Comparison of ENCODE assay signal across 28 mouse cellular contexts in the genomic region with DNA sequence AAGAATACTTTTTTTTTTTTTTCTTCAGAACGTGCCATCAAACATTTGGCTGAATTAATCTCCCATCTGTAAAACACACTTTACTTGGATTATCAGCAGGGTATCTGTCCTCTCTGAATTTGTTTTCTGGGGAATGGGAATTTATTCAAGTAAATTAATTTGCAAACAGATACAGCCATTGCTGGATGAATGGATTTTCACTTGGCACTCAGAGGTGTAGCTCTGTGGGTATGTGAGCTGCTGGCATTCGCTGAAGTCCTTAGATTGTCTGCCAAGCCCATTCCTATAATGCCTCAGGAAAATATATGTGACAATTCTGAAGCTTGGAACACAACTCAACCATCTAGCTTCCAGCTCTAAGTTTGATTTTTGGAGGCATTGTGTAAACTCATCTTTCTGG.
DNase-seq lines count a peak whose midpoint lies in the region; ATAC-seq and TF ChIP-seq lines count a peak whose summit lies in the region.
"Had no signal": no experiment of that assay in that cellular context is flagged by ENCODE, and none has a peak within 500 bp of the region (broad histone marks: within the 10 kb centered on the region; RNA-seq: fewer than 3 reads in every experiment).

No protein-coding gene starts in this region.

- no peaks in the 10 kb centered on the region for H3K27me3 ChIP-seq in hindbrain, postnatal 0 days (ENCODE audit: insufficient read depth, low read length)
- no peaks in the 10 kb centered on the region for H3K27me3 ChIP-seq in hindbrain, embryonic 13.5 days
- H3K27me3 ChIP-seq: embryonic facial prominence, embryonic 15.5 days; heart, embryonic 12.5 days; kidney, embryonic 15.5 days; liver, embryonic 15.5 days; neural tube, embryonic 12.5 days had no signal

- no peaks in the 10 kb centered on the region for H3K4me1 ChIP-seq in hindbrain, postnatal 0 days (ENCODE audit: insufficient read depth, low read length)
- no peaks in the 10 kb centered on the region for H3K4me1 ChIP-seq in hindbrain, embryonic 13.5 days (replicated peaks)
- H3K4me1 ChIP-seq: embryonic facial prominence, embryonic 15.5 days; heart, embryonic 12.5 days; hindbrain, embryonic 10.5 days; kidney, embryonic 15.5 days; limb, embryonic 10.5 days; liver, embryonic 15.5 days; neural tube, embryonic 12.5 days had no signal

- peak; percentile 10 to 61 for DNase-seq in cerebellum, postnatal 14 days
- no peak for DNase-seq in cerebellum, adult 9-10 months
- DNase-seq in hindbrain, postnatal 0 days (ENCODE audit: low spot score), result peak; percentile 40
- DNase-seq in right cerebral cortex, adult 18-20 months, result peak; percentile 1
- DNase-seq in right cerebral cortex, postnatal 4 days, result no peak
- DNase-seq in thymus, postnatal 14 days, result no peak
- DNase-seq: adrenal gland, postnatal 14 days; cerebellum, adult 11 months; embryo, embryonic 11 days; gastrocnemius, postnatal 25 days; heart, adult 18-20 months; heart, postnatal 10 days; kidney, adult 11 months; kidney, postnatal 4 days; layer of hippocampus, adult 9-11 months; liver; lung, postnatal 4 days; retina, postnatal 1 day had no signal

- H3K9ac ChIP-seq in hindbrain, postnatal 0 days (replicated peaks; ENCODE audit: low read length), result no peak overlapping the region
- no peak overlapping the region for H3K9ac ChIP-seq in hindbrain, embryonic 13.5 days
- H3K9ac ChIP-seq: embryonic facial prominence, embryonic 15.5 days; heart, embryonic 12.5 days; kidney, embryonic 15.5 days; liver, embryonic 15.5 days; neural tube, embryonic 12.5 days had no signal

- no peak overlapping the region for H3K27ac ChIP-seq in hindbrain, postnatal 0 days
- H3K27ac ChIP-seq in hindbrain, embryonic 13.5 days, result no peak overlapping the region
- H3K27ac ChIP-seq: embryonic facial prominence, embryonic 15.5 days; hindbrain, embryonic 10.5 days; kidney, embryonic 15.5 days; left cerebral cortex, adult 2 months; limb, embryonic 10.5 days; liver, embryonic 15.5 days; neural tube, embryonic 12.5 days had no signal

- ATAC-seq in hindbrain, postnatal 0 days, result no peak
- no peak for ATAC-seq in hindbrain, embryonic 13.5 days (ENCODE audit: low FRiP score)
- no peak for ATAC-seq in megakaryocyte, adult 5-6 weeks (ENCODE audit: poor library complexity, severe bottlenecking)

- H3K36me3 ChIP-seq in hindbrain, postnatal 0 days (ENCODE audit: insufficient read depth, low read length), result no peaks in the 10 kb centered on the region
- H3K36me3 ChIP-seq in hindbrain, embryonic 13.5 days, result no peaks in the 10 kb centered on the region
- H3K36me3 ChIP-seq: embryonic facial prominence, embryonic 15.5 days; heart, embryonic 12.5 days; hindbrain, embryonic 10.5 days; kidney, embryonic 15.5 days; limb, embryonic 10.5 days; liver, embryonic 15.5 days; neural tube, embryonic 12.5 days had no signal

- 31% methylated on average over 2 of the region's 2 CpGs for WGBS in hindbrain, postnatal 0 days
- WGBS in hindbrain, embryonic 13.5 days, result 65% methylated on average over 2 of the region's 2 CpGs

- no peak for TF ChIP-seq CTCF in hindbrain, postnatal 0 days (IDR thresholded peaks at IDR 0.05; ENCODE audit: low read depth)

- no peak overlapping the region for H3K4me3 ChIP-seq in hindbrain, postnatal 0 days (ENCODE audit: low read length)
- H3K4me3 ChIP-seq in hindbrain, embryonic 13.5 days, result no peak overlapping the region
- H3K4me3 ChIP-seq: embryonic facial prominence, embryonic 15.5 days; heart, embryonic 12.5 days; hindbrain, embryonic 10.5 days; kidney, embryonic 15.5 days; left cerebral cortex, adult 2 months; limb, embryonic 10.5 days; liver, embryonic 15.5 days; neural tube, embryonic 12.5 days had no signal

- no peak overlapping the region for H3K4me2 ChIP-seq in hindbrain, postnatal 0 days (ENCODE audit: low read depth, low read length)
- H3K4me2 ChIP-seq in hindbrain, embryonic 13.5 days, result no peak overlapping the region
- H3K4me2 ChIP-seq: embryonic facial prominence, embryonic 15.5 days; heart, embryonic 12.5 days; kidney, embryonic 15.5 days; liver, embryonic 15.5 days; neural tube, embryonic 12.5 days had no signal

- H3K9me3 ChIP-seq in hindbrain, postnatal 0 days (ENCODE audit: low read length), result no peaks in the 10 kb centered on the region
- H3K9me3 ChIP-seq in hindbrain, embryonic 13.5 days, result no peaks in the 10 kb centered on the region
- H3K9me3 ChIP-seq: embryonic facial prominence, embryonic 15.5 days; heart, embryonic 12.5 days; hindbrain, embryonic 10.5 days; kidney, embryonic 15.5 days; limb, embryonic 10.5 days; liver, embryonic 15.5 days; neural tube, embryonic 12.5 days had no signal

Comparison
In these comparisons a context has a peak if more than half of its experiments do, and no peak if none do; other contexts are left out.
1. DNase-seq: peak in cerebellum, postnatal 14 days (2 of 2), hindbrain, postnatal 0 days (single experiment) and right cerebral cortex, adult 18-20 months (single experiment); none in cerebellum, adult 9-10 months (single experiment), right cerebral cortex, postnatal 4 days (single experiment) and thymus, postnatal 14 days (single experiment).